Mouse (Mus musculus): ENCODE measurements around the gene Hmga1. TPM values are rescaled to one million over a fixed set of nuclear protein-coding genes. Genes with fewer than 3 reads are reported as not detected.

Gene Hmga1
- total and polyA plus RNA-seq, 3 experiments = 43.8 to 88.7 (median 83.7) TPM

DNA sequence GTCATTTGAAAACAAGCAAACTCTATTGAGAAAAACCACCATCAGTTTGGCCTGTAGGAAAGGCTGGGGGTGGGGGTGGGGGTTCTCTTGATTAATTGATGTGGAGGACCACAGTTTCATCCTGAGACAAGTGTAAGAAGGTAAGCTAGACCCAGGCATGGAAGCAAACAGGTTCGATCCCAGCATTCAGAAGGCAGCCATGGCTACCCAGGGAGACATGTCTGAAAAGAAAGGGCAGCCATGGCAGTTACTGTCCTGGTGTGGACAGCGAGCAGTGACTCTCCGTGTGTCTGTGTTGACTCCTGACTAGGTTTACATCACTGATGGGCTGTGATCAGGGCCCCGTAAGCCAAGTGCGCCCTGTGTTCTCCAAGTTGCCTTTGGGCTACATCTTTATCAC is 35.0 kb upstream of the Hmga1 start, which contains the start of gene Grm4:
TSS of gene Grm4 (minus strand) at position 101 of the 400 bp plus-strand sequence.
- dilution Hi-C loops (cut with MboI; ENCODE audit: extremely low pct_ligation_motif_present, extremely low pct_unique_long_range_greater_than_20kb, low sequenced_read_pairs) (no loop called here), in situ Hi-C loops (cut with MboI; ENCODE audit: low pct_ligation_motif_present, low pct_unique_long_range_greater_than_20kb, low sequenced_read_pairs) (loop anchor here (25.0 kb wide), 1 partner anchor 484 kb away; the partner anchor contains the start of gene Bak1)
- Histone ChIP-seq H3K79me2 (replicated peaks; ENCODE audit: control insufficient read depth, extremely low read depth, insufficient read depth, poor library complexity, severe bottlenecking) (no peaks in the 10 kb centered on the region), H3K36me3 (replicated peaks in 1 of 2; ENCODE audit: control insufficient read depth in 1 of 2, insufficient read depth in 1 of 2, low read length in 1 of 2) (no peaks in the 10 kb centered on the region), H3K9me3 (replicated peaks; ENCODE audit: low read length) (peaks cover 16% of the 10 kb centered on the region), H3K9ac (ENCODE audit: insufficient read depth, low read depth) (no peak within 1 kb of the TSS), H3K4me3 (replicated peaks in 1 of 3; ENCODE audit: low read depth in 2 of 3, low read length in 2 of 3, poor library complexity in 1 of 3) (no peak within 1 kb of the TSS), H3K4me2 (ENCODE audit: insufficient read depth, low read depth, poor library complexity, severe bottlenecking) (no peak within 1 kb of the TSS; the same call in 1 of the 2 replicates), H3K4me1 (ENCODE audit: control insufficient read depth in 1 of 2, insufficient read depth in 2 of 2) (no peaks in the 10 kb centered on the region), H3K27ac (ENCODE audit: insufficient read depth, low read depth) (no peak within 1 kb of the TSS), H3K27me3 (replicated peaks) (peaks cover 74% of the 10 kb centered on the region)
- DNase-seq (ENCODE audit: extremely low read depth) = no peak
- TF ChIP-seq SIN3A (IDR thresholded peaks at IDR 0.05; ENCODE audit: low read length) = no peak
- no peak for TF ChIP-seq ZKSCAN1 (IDR thresholded peaks at IDR 0.05; ENCODE audit: borderline replicate concordance, low read depth, low read length)

- in situ Hi-C loops (cut with MboI; ENCODE audit: low pct_ligation_motif_present, low pct_unique_long_range_greater_than_20kb, low sequenced_read_pairs) = loop anchor here (25.0 kb wide), 1 partner anchor 486 kb away; the partner anchor contains the start of gene Bak1
- Histone ChIP-seq H3K9me3 (replicated peaks; ENCODE audit: low read length) (peaks cover 16% of the 10 kb centered on the region), H3K36me3 (replicated peaks in 1 of 2; ENCODE audit: control insufficient read depth in 1 of 2, insufficient read depth in 1 of 2, low read length in 1 of 2) (no peaks in the 10 kb centered on the region), H3K27me3 (replicated peaks) (peaks cover 57% of the 10 kb centered on the region), H3K79me2 (replicated peaks; ENCODE audit: control insufficient read depth, extremely low read depth, insufficient read depth, poor library complexity, severe bottlenecking) (no peaks in the 10 kb centered on the region), H3K4me3 (replicated peaks in 1 of 3; ENCODE audit: low read depth in 2 of 3, low read length in 2 of 3, poor library complexity in 1 of 3) (no peak overlapping the region), H3K9ac (ENCODE audit: insufficient read depth, low read depth) (no peak overlapping the region), H3K4me1 (ENCODE audit: control insufficient read depth in 1 of 2, insufficient read depth in 2 of 2) (peaks cover 2 to 4% of the 10 kb centered on the region in 2 experiments; a peak in 2 of 4 replicates), H3K27ac (ENCODE audit: insufficient read depth, low read depth) (no peak overlapping the region), H3K4me2 (ENCODE audit: insufficient read depth, low read depth, poor library complexity, severe bottlenecking) (no peak overlapping the region)
- dilution Hi-C loops (cut with MboI; ENCODE audit: extremely low pct_ligation_motif_present, extremely low pct_unique_long_range_greater_than_20kb, low sequenced_read_pairs) = no loop called here
- no peak for DNase-seq (ENCODE audit: extremely low read depth)
- TF ChIP-seq JUN (IDR thresholded peaks at IDR 0.05; ENCODE audit: insufficient read depth, low read depth, low read length) = no peak
- TF ChIP-seq HCFC1 (IDR thresholded peaks at IDR 0.05; ENCODE audit: low read depth, low read length) = no peak
- no peak for TF ChIP-seq POLR2A (IDR thresholded peaks at IDR 0.05; ENCODE audit: low read depth, low read length)
- no peak for TF ChIP-seq POLR2AphosphoS2 (IDR thresholded peaks at IDR 0.05; ENCODE audit: low read depth, low read length)
- no peak for TF ChIP-seq SMC3 (IDR thresholded peaks at IDR 0.05; ENCODE audit: low read depth, low read length)
- no peak for TF ChIP-seq ZKSCAN1 (IDR thresholded peaks at IDR 0.05; ENCODE audit: borderline replicate concordance, low read depth, low read length)
- TF ChIP-seq RAD21 (IDR thresholded peaks at IDR 0.05; ENCODE audit: low read depth, low read length) = no peak
- no peak for TF ChIP-seq TBP (conservative IDR thresholded peaks at IDR 0.05; ENCODE audit: low read depth, low read length)
- TF ChIP-seq BHLHE40 (IDR thresholded peaks at IDR 0.05; ENCODE audit: low read depth, low read length) = no peak
- TF ChIP-seq USF1 (IDR thresholded peaks at IDR 0.05; ENCODE audit: low read depth, low read length) = no peak
- no peak for TF ChIP-seq IRF4 (IDR thresholded peaks at IDR 0.05; ENCODE audit: low read depth, low read length)
- TF ChIP-seq RCOR1 (conservative IDR thresholded peaks at IDR 0.05; ENCODE audit: low read depth, low read length) = no peak
- no peak for TF ChIP-seq ZNF384 (IDR thresholded peaks at IDR 0.05; ENCODE audit: low read depth, low read length)
- no peak for TF ChIP-seq NRF1 (IDR thresholded peaks at IDR 0.05; ENCODE audit: low read depth, low read length)
Observed at GRCm38 (mm10) chr17:27523121-27523520, 33.2 kb upstream of the Hmga1 start.
